Mouse (Mus musculus): ENCODE data around the gene Lsm6.

- TF ChIP-seq POLR2A (IDR thresholded peaks at IDR 0.05; ENCODE audit: low read depth, low read length) (no peak), EP300 (IDR thresholded peaks at IDR 0.05; ENCODE audit: low read length) (no peak), ZNF384 (IDR thresholded peaks at IDR 0.05; ENCODE audit: low read depth, low read length) (no peak), CTCF (conservative IDR thresholded peaks at IDR 0.05 in 1 of 2, IDR thresholded peaks at IDR 0.05 in 1 of 2; ENCODE audit: low read depth in 2 of 2, low read length in 2 of 2) (no peak), NELFE (IDR thresholded peaks at IDR 0.05; ENCODE audit: low read depth, low read length) (no peak)
Measured at GRCm38 (mm10) chr8:78776816-78777215, 44.1 kb downstream of the Lsm6 start.
